Mouse (Mus musculus) naive thymus-derived CD4-positive, alpha-beta T cell, adult 5 months (primary cell): ENCODE data around the gene Bhlhe40. TPM values are rescaled to one million over a fixed set of nuclear protein-coding genes. Genes with fewer than 3 reads are reported as not detected.

ENCODE experiments used
- polyA plus RNA-seq: library from polyadenylated mRNA; unstranded; fragments of 100-300 nt; shearing (Covaris generic); gene quantifications from one replicate; pipeline ENCODE4 v1.2.1, GENCODE M21; 2017

The Bhlhe40 gene
- 4.8 TPM for polyA plus RNA-seq

GRCm38 (mm10) chr6:108660206-108660877 is at the start of gene Bhlhe40:
Gene Bhlhe40 (plus strand): TSS chr6:108660629.

Other genes starting within 250 kb of the Bhlhe40 start
- gene Arl8b, start 122.5 kb downstream of the Bhlhe40 start, polyA plus RNA-seq, result 62.7 TPM
- gene Edem1, start 168.0 kb downstream of the Bhlhe40 start, polyA plus RNA-seq, result 276 TPM